In the genomic region with DNA sequence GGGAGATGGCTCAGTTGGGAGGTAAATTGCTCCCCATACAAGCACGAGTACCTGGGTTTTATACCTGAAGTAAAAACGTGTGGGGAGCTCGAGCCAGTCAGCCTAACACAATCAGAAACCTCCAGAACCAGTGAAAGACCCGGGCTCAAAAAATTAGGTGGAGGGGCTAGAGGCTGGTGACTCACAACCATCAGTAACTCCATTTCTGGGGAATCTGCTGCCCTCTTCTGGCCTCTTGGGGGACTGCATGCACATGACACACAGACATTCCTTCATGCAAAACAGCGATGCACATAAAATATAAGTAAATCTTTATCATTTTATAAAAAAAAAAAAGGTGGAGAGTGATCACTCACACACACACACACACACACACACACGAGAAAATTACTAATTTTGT, we compare ENCODE assay signal across 10 mouse cellular contexts. TPM values are rescaled to one million over a fixed set of nuclear protein-coding genes. Genes with fewer than 3 reads are reported as not detected.
DNase-seq lines count a peak whose midpoint lies in the region; ATAC-seq and TF ChIP-seq lines count a peak whose summit lies in the region.
"Had no signal": no experiment of that assay in that cellular context is flagged by ENCODE, and none has a peak within 500 bp of the region (broad histone marks: within the 10 kb centered on the region; RNA-seq: fewer than 3 reads in every experiment).

No protein-coding gene starts in this region.

- intact Hi-C loops in heart, adult 2 months (cut with DNase I) = loop anchor here (5.0 kb wide), 1 partner anchor 148 kb away; no protein-coding TSS in a partner anchor

- 77% methylated on average over 6 of the region's 6 CpGs for WGBS in heart, adult 2 months
- WGBS in neural tube, embryonic 15.5 days = 77% methylated on average over 6 of the region's 6 CpGs
- 66% methylated on average over 6 of the region's 6 CpGs for WGBS in bone marrow, adult 2 months

- H3K4me2 ChIP-seq in neural tube, embryonic 15.5 days = no peak overlapping the region
- H3K4me2 ChIP-seq: hindbrain, embryonic 15.5 days had no signal

- TF ChIP-seq POLR2A in heart, adult 2 months (IDR thresholded peaks at IDR 0.05; ENCODE audit: insufficient read depth, low read depth, low read length) = no peak
- TF ChIP-seq POLR2A in bone marrow, adult 2 months (IDR thresholded peaks at IDR 0.05; ENCODE audit: borderline replicate concordance, control insufficient read depth, low read depth, low read length) = no peak

- H3K27ac ChIP-seq in heart, adult 2 months = peak overlapping the region; percentile 92
- no peak overlapping the region for H3K27ac ChIP-seq in neural tube, embryonic 15.5 days (replicated peaks)
- no peak overlapping the region for H3K27ac ChIP-seq in bone marrow, adult 2 months (ENCODE audit: control insufficient read depth, insufficient read depth, low read depth, low read length, poor library complexity)
- H3K27ac ChIP-seq: hindbrain, embryonic 15.5 days had no signal

- H3K9ac ChIP-seq in heart, adult 2 months (ENCODE audit: low read depth, low read length) = no peak overlapping the region
- H3K9ac ChIP-seq in neural tube, embryonic 15.5 days (replicated peaks) = no peak overlapping the region
- H3K9ac ChIP-seq: hindbrain, embryonic 15.5 days had no signal

- peak in 1 of 2 experiments; percentile 39 for DNase-seq in heart, adult 2 months
- DNase-seq in heart, adult 8-10 months (ENCODE audit: low spot score) = no peak
- DNase-seq in neural tube, embryonic 10.5 days (ENCODE audit: extremely low spot score, low spot score) = peak; percentile 65
- DNase-seq in induced T-regulatory cell, adult 2 months (ENCODE audit: low read depth) = peak; percentile 75
- DNase-seq in spleen, adult 12 weeks (ENCODE audit: low spot score) = peak; percentile 12

- TF ChIP-seq EP300 in heart, adult 2 months (IDR thresholded peaks at IDR 0.05; ENCODE audit: insufficient read depth, low read depth, low read length) = no peak

- H3K27me3 ChIP-seq in heart, adult 2 months (ENCODE audit: control insufficient read depth, insufficient read depth, low read length) = no peaks in the 10 kb centered on the region
- H3K27me3 ChIP-seq in neural tube, embryonic 15.5 days (replicated peaks) = no peaks in the 10 kb centered on the region
- H3K27me3 ChIP-seq: hindbrain, embryonic 15.5 days had no signal

- peak; percentile 68 for TF ChIP-seq CTCF in heart, adult 2 months (IDR thresholded peaks at IDR 0.05)
- peak; percentile 60 for TF ChIP-seq CTCF in bone marrow, adult 2 months (IDR thresholded peaks at IDR 0.05; ENCODE audit: control insufficient read depth, insufficient read depth, low read length)

- peaks cover 3% of the 10 kb centered on the region; the same call in 1 of the 2 replicates for H3K4me1 ChIP-seq in heart, adult 2 months (ENCODE audit: control insufficient read depth, insufficient read depth, low read length)
- peaks cover 14% of the 10 kb centered on the region for H3K4me1 ChIP-seq in neural tube, embryonic 15.5 days
- peaks cover 2% of the 10 kb centered on the region; the same call in 1 of the 2 replicates for H3K4me1 ChIP-seq in bone marrow, adult 2 months (ENCODE audit: control insufficient read depth, insufficient read depth, low read length)

- no peak for ATAC-seq in neural tube, embryonic 15.5 days (ENCODE audit: low FRiP score)
- no peak for ATAC-seq in frontal cortex, adult (ENCODE audit: low TSS enrichment)

- peaks cover 2% of the 10 kb centered on the region; the same call in 1 of the 2 replicates for H3K79me2 ChIP-seq in heart, adult 2 months (replicated peaks; ENCODE audit: control insufficient read depth, insufficient read depth, low read length)

- H3K4me3 ChIP-seq in heart, adult 2 months = no peak overlapping the region
- no peak overlapping the region for H3K4me3 ChIP-seq in neural tube, embryonic 15.5 days (replicated peaks)
- H3K4me3 ChIP-seq in bone marrow, adult 2 months (replicated peaks; ENCODE audit: control insufficient read depth, low read depth, low read length) = no peak overlapping the region
- H3K4me3 ChIP-seq: hindbrain, embryonic 15.5 days had no signal

- peaks cover 5% of the 10 kb centered on the region for H3K36me3 ChIP-seq in heart, adult 2 months (ENCODE audit: control insufficient read depth, insufficient read depth, low read length)
- no peaks in the 10 kb centered on the region; the same call in 1 of the 2 replicates for H3K36me3 ChIP-seq in neural tube, embryonic 15.5 days

- no peaks in the 10 kb centered on the region for H3K9me3 ChIP-seq in neural tube, embryonic 15.5 days (replicated peaks)
- H3K9me3 ChIP-seq: hindbrain, embryonic 15.5 days had no signal

RNA-seq across cellular contexts. Expression of gene Tigar, which starts 4.2 kb away (rescaled TPM):
- total RNA-seq in heart, adult 2 months (2021) = 10 to 100 TPM; 50.0 to 59.7 TPM
- polyA plus RNA-seq in heart, adult 2 months (2012; rRNA removed) = 18.0 and 29.0 TPM in 2 replicates
- total RNA-seq in heart, adult 8-10 months (2022) = 10 to 100 TPM; 51.8 to 65.8 (median 59.1) TPM
- polyA plus RNA-seq in neural tube, embryonic 15.5 days (2015; fragmentation: Nextera tagmentation; extraction: Ambion mirVana) = 6.3 and 7.3 TPM in 2 replicates
- 0.43 and 6.6 TPM in 2 replicates for polyA plus RNA-seq in bone marrow, adult 2 months (2011; ENCODE audit: insufficient read depth, insufficient read length, low replicate concordance, missing spikeins)

RNA-seq across cellular contexts. Expression of gene Fgf23, which starts 32.4 kb away (rescaled TPM):
- not detected for total RNA-seq in heart, adult 2 months (2021)
- polyA plus RNA-seq in heart, adult 2 months (2012; rRNA removed) = not detected in 2 replicates
- not detected for total RNA-seq in heart, adult 8-10 months (2022)
- 0.13 TPM in 1 of 2 replicates, not detected in the other for polyA plus RNA-seq in neural tube, embryonic 15.5 days (2015; fragmentation: Nextera tagmentation; extraction: Ambion mirVana)
- not detected in 2 replicates for polyA plus RNA-seq in bone marrow, adult 2 months (2011; ENCODE audit: insufficient read depth, insufficient read length, low replicate concordance, missing spikeins)
- total RNA-seq: common myeloid progenitor, adult 5-6 weeks had no signal

RNA-seq across cellular contexts. Expression of gene Ccnd2, which starts 46.9 kb away (rescaled TPM):
- 100 to 1,000 TPM; 132 to 139 TPM for total RNA-seq in heart, adult 2 months (2021)
- polyA plus RNA-seq in heart, adult 2 months (2012; rRNA removed) = 46.2 and 53.4 TPM in 2 replicates
- total RNA-seq in heart, adult 8-10 months (2022) = 100 to 1,000 TPM; 113 to 158 (median 137) TPM
- polyA plus RNA-seq in neural tube, embryonic 15.5 days (2015; fragmentation: Nextera tagmentation; extraction: Ambion mirVana) = 155 and 302 TPM in 2 replicates
- polyA plus RNA-seq in bone marrow, adult 2 months (2011; ENCODE audit: insufficient read depth, insufficient read length, low replicate concordance, missing spikeins) = 20.3 and 80.6 TPM in 2 replicates
